Mouse (Mus musculus) forebrain, embryonic 10.5 days (tissue): Measurements from ENCODE around the gene Parp3. TPM values are rescaled to one million over a fixed set of nuclear protein-coding genes. Genes with fewer than 3 reads are reported as not detected.
"Not testable (repeated sequence)": the region's sequence is repeated elsewhere in the genome, so short reads cannot be mapped to it uniquely, and the experiment has no call there.

ENCODE experiments used
- DNase-seq: peaks from one replicate; pipeline ENCODE4 v3.0.0-alpha.2; 2017; ENCODE audit warnings: low spot score; ENCODE audit errors: extremely low spot score
- H3K27ac ChIP-seq: fragments of 300-500 bp; sonication (generic); 2 replicates; pipeline ENCODE4 v1.5.1; 2016; ENCODE audit warnings: mild to moderate bottlenecking
- H3K27me3 ChIP-seq: fragments of 300-500 bp; sonication (generic); 2 replicates; pipeline ENCODE4 v1.6.1; 2016; ENCODE audit warnings: mild to moderate bottlenecking; ENCODE audit not compliant: poor library complexity, severe bottlenecking
- H3K36me3 ChIP-seq: fragments of 300-500 bp; sonication (generic); replicated peaks from 2 replicates; pipeline ENCODE4 v1.6.1; 2016; ENCODE audit warnings: mild to moderate bottlenecking, moderate library complexity
- H3K4me1 ChIP-seq: fragments of 300-500 bp; sonication (generic); 2 replicates; pipeline ENCODE4 v1.6.1; 2016
- H3K4me3 ChIP-seq: fragments of 300-500 bp; sonication (generic); 2 replicates; pipeline ENCODE4 v1.5.1; 2016; ENCODE audit warnings: mild to moderate bottlenecking, moderate library complexity
- H3K9me3 ChIP-seq: fragments of 300-500 bp; sonication (generic); 2 replicates; pipeline ENCODE4 v1.6.1; 2016; ENCODE audit warnings: mild to moderate bottlenecking, moderate library complexity
- WGBS: fragments of 180-500 bp; shearing (Covaris S2); methylation state at CpG from one replicate; pipeline ENCODE4 v1.1.7; 2016; 5-methylcytosine and 5-hydroxymethylcytosine counted together
- polyA plus RNA-seq: library from polyadenylated mRNA; unstranded; fragments of >200 nt; fragmentation: Nextera tagmentation; extraction: Ambion mirVana; gene quantifications from 2 replicates; pipeline ENCODE4 v1.2.1, GENCODE M21; 2016

Gene Parp3
- 2.1 and 2.6 TPM in 2 replicates for polyA plus RNA-seq

- DNase-seq: peak; percentile 100
- H3K27ac ChIP-seq: peak within 1 kb of the TSS; percentile 83
- peak within 1 kb of the TSS; percentile 87 for H3K4me3 ChIP-seq
- H3K36me3 ChIP-seq: peaks cover 31% of the 10 kb centered on the region
- H3K27me3 ChIP-seq: 0 out of 2 replicates have a peak, but pooled peaks cover 9% of the 10 kb centered on the region
- under 1% methylated on average over 41 of the region's 41 CpGs for WGBS
- H3K4me1 ChIP-seq: peaks cover 68% of the 10 kb centered on the region
- no peaks in the 10 kb centered on the region for H3K9me3 ChIP-seq
Measured at GRCm38 (mm10) chr9:106476924-106477484, at the start of gene Parp3. Gene Parp3, minus strand, starts transcription at chr9:106476949.

DNA sequence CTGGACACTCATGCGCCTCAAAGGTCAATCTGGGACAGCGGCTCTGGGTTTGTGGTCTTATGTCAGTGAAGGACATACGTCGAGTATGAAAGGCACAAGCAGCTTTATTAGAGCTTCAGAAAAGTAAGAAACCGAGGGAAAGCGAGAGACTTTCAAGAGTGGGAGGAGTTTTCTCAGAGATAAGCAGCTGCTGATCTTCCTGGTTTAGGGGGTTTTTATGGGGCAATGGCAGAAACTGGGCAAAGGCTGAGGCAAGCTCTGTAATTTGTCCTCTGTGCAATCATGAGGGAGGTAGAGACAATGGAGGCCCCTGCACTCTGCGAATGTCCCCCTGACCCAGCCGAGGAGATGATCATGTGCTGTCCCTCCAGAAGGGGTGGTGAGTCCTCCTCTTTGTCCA, 43.2 kb upstream of the Parp3 start:
- 84% methylated on average over 8 of the region's 8 CpGs for WGBS

GRCm38 (mm10) chr9:106519433-106519832, 42.7 kb upstream of the Parp3 start:
- Histone ChIP-seq H3K9me3 (no peaks in the 10 kb centered on the region), H3K4me1 (no peaks in the 10 kb centered on the region), H3K27me3 (no peaks in the 10 kb centered on the region), H3K36me3 (no peaks in the 10 kb centered on the region), H3K27ac (no peak overlapping the region), H3K4me3 (no peak overlapping the region)
- 83% methylated on average over 2 of the region's 2 CpGs for WGBS
- no peak for DNase-seq

More for the DNA sequence above, 43.2 kb upstream of the Parp3 start:
- Histone ChIP-seq H3K9me3 (no peaks in the 10 kb centered on the region), H3K4me1 (no peaks in the 10 kb centered on the region), H3K27ac (no peak overlapping the region), H3K36me3 (no peaks in the 10 kb centered on the region), H3K4me3 (no peak overlapping the region), H3K27me3 (no peaks in the 10 kb centered on the region)
- no peak for DNase-seq

- Histone ChIP-seq H3K4me1 (no peaks in the 10 kb centered on the region), H3K36me3 (no peaks in the 10 kb centered on the region), H3K27ac (no peak within 1 kb of the TSS), H3K9me3 (no peaks in the 10 kb centered on the region), H3K4me3 (no peak within 1 kb of the TSS), H3K27me3 (no peaks in the 10 kb centered on the region)
- no peak for DNase-seq
- 92% methylated on average over 4 of the region's 4 CpGs for WGBS
Measured at GRCm38 (mm10) chr9:106514273-106514672, 37.5 kb upstream of the Parp3 start, which contains the start of gene Iqcf5. Gene Iqcf5, plus strand, starts transcription at chr9:106514573.

- no peaks in the 10 kb centered on the region for H3K9me3 ChIP-seq
- no peaks in the 10 kb centered on the region for H3K4me1 ChIP-seq
- 80% methylated on average over 6 of the region's 6 CpGs for WGBS
- H3K4me3 ChIP-seq: no peak overlapping the region
- H3K36me3 ChIP-seq: no peaks in the 10 kb centered on the region
- DNase-seq: no peak
- no peak overlapping the region for H3K27ac ChIP-seq
- H3K27me3 ChIP-seq: no peaks in the 10 kb centered on the region
Measured at GRCm38 (mm10) chr9:106513566-106513965, 36.8 kb upstream of the Parp3 start.

- no peak for DNase-seq
- Histone ChIP-seq H3K9me3 (no peaks in the 10 kb centered on the region), H3K27ac (no peak overlapping the region), H3K4me3 (no peak overlapping the region), H3K27me3 (no peaks in the 10 kb centered on the region), H3K4me1 (no peaks in the 10 kb centered on the region), H3K36me3 (no peaks in the 10 kb centered on the region)
- WGBS: 82% methylated on average over 13 of the region's 13 CpGs
Measured at GRCm38 (mm10) chr9:106512729-106513450, 36.1 kb upstream of the Parp3 start.

DNA sequence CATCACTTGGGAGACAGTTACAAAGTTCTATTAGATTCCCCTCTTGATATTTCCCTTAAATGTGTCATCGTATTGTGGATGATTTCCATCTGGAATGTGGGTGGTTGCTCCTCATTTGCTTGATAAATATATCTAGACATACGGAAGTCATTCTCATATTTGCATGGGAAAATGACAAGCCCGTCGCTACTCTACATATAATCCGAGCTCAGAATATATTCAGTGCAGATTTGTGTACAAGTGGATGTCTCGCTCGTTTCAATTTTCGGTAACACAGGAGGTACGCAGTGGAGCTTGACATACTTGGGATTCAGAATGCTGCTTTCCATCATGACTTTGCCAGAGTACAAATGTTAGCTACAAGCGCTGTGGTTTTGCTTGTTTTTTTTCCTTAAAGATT, 32.6 kb upstream of the Parp3 start:
- H3K9me3 ChIP-seq: no peaks in the 10 kb centered on the region
- WGBS: 92% methylated on average over 10 of the region's 10 CpGs
- no peaks in the 10 kb centered on the region for H3K4me1 ChIP-seq
- no peaks in the 10 kb centered on the region for H3K27me3 ChIP-seq
- DNase-seq: no peak
- no peaks in the 10 kb centered on the region for H3K36me3 ChIP-seq
- no peak overlapping the region for H3K4me3 ChIP-seq
- no peak overlapping the region for H3K27ac ChIP-seq

DNA sequence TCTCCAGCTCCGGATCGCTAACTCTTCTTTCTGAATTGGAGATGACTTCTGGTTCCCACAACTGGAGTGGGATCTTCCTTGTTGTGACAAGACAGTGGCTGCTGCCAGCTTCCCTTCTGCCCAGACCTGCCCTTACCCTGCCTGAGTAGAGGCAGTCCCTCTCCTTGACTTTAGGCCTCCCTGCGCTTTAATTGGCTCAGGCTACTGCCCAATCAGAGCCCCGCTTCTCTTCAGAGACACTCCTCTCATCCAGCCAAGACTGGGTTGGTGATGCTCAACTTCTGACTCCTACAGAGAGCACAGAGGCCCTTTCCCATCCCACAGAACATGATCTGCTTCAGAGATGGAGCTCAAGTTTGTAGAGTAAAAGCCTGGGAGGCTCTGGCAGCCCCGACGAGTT, 27.5 kb upstream of the Parp3 start:
- H3K27me3 ChIP-seq: no peaks in the 10 kb centered on the region
- WGBS: 73% methylated on average over 6 of the region's 6 CpGs
- no peaks in the 10 kb centered on the region for H3K4me1 ChIP-seq
- no peak overlapping the region for H3K4me3 ChIP-seq
- H3K27ac ChIP-seq: no peak overlapping the region
- H3K9me3 ChIP-seq: no peaks in the 10 kb centered on the region
- H3K36me3 ChIP-seq: no peaks in the 10 kb centered on the region
- no peak for DNase-seq

DNA sequence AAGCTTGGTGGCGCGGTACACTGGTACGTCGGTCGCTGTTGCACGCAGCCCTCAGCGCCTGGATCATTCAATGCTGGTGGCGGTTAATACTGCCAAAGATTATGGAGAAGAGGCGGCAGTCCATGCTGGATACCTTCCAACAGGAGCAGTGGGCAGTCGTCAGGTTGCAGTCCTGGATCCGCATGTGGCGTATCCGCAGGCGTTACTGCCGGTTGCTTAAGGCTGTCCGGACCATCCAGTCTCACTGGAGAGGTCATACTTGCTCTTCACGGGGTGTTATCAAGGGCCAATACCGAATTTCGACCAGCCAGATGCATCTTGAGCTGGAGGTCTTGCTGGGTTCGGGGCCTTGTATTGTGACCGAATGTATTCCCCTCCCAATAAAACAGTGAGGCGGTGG, 25.1 kb upstream of the Parp3 start:
- H3K36me3 ChIP-seq: no peaks in the 10 kb centered on the region
- no peaks in the 10 kb centered on the region for H3K27me3 ChIP-seq
- no peak for DNase-seq
- no peak overlapping the region for H3K4me3 ChIP-seq
- H3K27ac ChIP-seq: no peak overlapping the region
- no peaks in the 10 kb centered on the region for H3K9me3 ChIP-seq
- H3K4me1 ChIP-seq: no peaks in the 10 kb centered on the region
- 91% methylated on average over 22 of the region's 22 CpGs for WGBS

DNA sequence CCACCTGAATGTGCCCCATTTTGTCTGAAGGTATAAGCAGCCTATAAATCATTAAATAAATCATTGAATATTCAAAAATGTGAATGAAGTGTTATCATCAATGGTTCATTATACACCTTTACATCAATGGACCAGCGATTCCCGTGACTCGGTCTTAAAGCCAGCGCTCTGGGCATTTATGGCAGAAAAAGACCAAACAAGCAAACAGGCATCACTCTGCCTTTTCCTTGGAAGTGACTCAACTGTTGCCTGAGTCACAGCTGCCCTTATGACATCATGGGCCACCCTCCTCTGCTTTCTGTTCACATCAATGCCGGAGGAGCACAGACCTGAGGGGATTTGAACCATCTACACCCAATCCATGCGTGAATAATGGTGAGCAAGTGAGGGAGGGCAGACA, 22.9 kb upstream of the Parp3 start, which contains the start of gene Iqcf1:
TSS of gene Iqcf1 (plus strand) at position 301 of the 400 bp plus-strand sequence.
- no peak within 1 kb of the TSS for H3K27ac ChIP-seq
- H3K9me3 ChIP-seq: no peaks in the 10 kb centered on the region
- no peaks in the 10 kb centered on the region for H3K4me1 ChIP-seq
- no peaks in the 10 kb centered on the region for H3K36me3 ChIP-seq
- H3K27me3 ChIP-seq: no peaks in the 10 kb centered on the region
- no peak within 1 kb of the TSS for H3K4me3 ChIP-seq
- WGBS: 91% methylated on average over 6 of the region's 6 CpGs
- DNase-seq: no peak

GRCm38 (mm10) chr9:106487602-106488001, 10.9 kb upstream of the Parp3 start:
- peaks cover 40% of the 10 kb centered on the region for H3K36me3 ChIP-seq
- H3K9me3 ChIP-seq, DNase-seq, H3K27ac ChIP-seq, H3K27me3 ChIP-seq, H3K4me1 ChIP-seq, H3K4me3 ChIP-seq: not testable (repeated sequence)
- WGBS: 86% methylated on average over 6 of the region's 6 CpGs

DNA sequence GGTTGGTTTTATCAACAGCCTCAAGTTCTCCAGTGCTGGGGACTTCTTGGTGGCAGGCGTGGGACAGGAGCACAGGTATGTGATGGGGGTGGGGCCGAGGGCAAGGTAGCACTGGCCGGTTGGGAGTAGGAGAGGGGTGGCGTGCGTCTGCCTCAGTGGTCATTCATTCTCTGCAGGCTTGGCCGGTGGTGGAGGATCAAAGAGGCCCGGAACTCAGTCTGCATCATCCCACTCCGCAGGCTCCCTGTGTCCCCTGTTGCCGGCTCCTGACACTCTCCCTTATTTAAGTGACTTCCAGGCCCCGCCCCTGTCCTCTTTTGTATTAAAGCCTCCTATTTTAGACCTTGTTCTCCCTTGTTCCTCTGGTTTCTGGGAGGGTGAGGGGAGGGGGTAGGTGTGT, 8.3 kb upstream of the Parp3 start:
- 0 out of 2 replicates have a peak, but pooled peaks cover 4% of the 10 kb centered on the region for H3K4me1 ChIP-seq
- no peaks in the 10 kb centered on the region for H3K27me3 ChIP-seq
- H3K4me3 ChIP-seq: no peak overlapping the region
- DNase-seq: no peak
- peaks cover 63% of the 10 kb centered on the region for H3K36me3 ChIP-seq
- no peak overlapping the region for H3K27ac ChIP-seq
- WGBS: 82% methylated on average over 10 of the region's 10 CpGs
- no peaks in the 10 kb centered on the region for H3K9me3 ChIP-seq

DNA sequence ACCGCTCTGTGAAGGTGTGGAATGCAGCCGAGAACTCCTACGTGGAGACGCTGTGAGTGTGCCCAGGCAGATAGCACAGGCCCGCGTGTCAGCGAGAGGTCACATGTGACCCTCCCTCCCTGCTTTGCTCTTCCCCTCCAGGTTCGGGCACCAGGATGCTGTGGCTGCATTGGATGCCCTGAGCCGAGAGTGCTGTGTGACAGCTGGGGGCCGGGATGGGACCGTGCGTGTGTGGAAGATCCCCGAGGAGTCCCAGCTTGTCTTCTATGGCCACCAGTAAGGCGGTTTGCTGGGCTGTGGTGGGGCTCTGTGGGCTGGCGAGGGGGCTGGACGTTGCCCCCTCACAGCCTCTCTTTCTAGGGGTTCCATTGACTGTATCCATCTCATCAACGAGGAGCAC, 6.9 kb upstream of the Parp3 start:
- Histone ChIP-seq H3K4me3 (no peak overlapping the region), H3K9me3 (no peaks in the 10 kb centered on the region), H3K27me3 (no peaks in the 10 kb centered on the region), H3K27ac (no peak overlapping the region), H3K36me3 (peaks cover 75% of the 10 kb centered on the region), H3K4me1 (peaks cover 8% of the 10 kb centered on the region; the same call in 1 of the 2 replicates)
- DNase-seq: no peak
- WGBS: 93% methylated on average over 17 of the region's 17 CpGs
